Mouse (Mus musculus): ENCODE measurements around the gene Cdkl5.

The Cdkl5 gene

DNA sequence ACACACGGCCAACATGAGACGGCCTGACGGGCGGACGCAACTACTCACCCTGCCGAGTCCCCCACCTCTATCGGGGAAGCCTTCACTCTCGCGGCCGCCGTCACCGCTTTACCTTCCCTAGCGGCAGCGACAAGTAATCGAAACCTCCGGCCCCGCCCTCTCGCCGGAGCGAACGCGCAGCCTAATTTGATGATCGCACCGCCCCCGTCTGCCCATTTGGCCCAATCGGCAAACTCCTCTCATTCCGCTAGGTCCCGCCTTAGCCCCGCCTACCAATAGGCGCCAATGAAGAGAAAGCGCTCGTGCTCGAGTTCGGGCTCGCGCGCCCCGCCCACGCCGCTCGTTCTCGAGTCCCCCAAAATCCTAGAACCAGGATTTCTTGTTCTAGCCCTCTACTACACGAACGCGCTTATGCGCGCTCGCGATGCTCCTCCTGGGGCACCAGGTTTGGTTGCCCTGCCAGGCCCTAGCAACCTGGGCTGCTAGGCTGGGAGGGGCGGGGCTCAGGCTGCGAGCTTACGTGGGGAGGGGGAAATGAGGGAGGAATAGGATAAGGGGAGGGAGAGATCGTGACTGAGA, at the start of gene Cdkl5:
Gene Cdkl5, minus strand, starts transcription at position 162 of the 579 bp plus-strand sequence.
- DNase-seq (ENCODE audit: low spot score): peak; percentile 92

- no peak for DNase-seq (ENCODE audit: low spot score)
Measured at GRCm38 (mm10) chrX:161033235-161033803, 38.8 kb upstream of the Cdkl5 start.

- no peak for DNase-seq (ENCODE audit: low spot score)
Measured at GRCm38 (mm10) chrX:161032423-161032822, 37.9 kb upstream of the Cdkl5 start.

- DNase-seq (ENCODE audit: low spot score): no peak
Measured at GRCm38 (mm10) chrX:161030233-161030632, 35.7 kb upstream of the Cdkl5 start.

GRCm38 (mm10) chrX:161024475-161024874, 30.0 kb upstream of the Cdkl5 start:
- no peak for DNase-seq (ENCODE audit: low spot score)

GRCm38 (mm10) chrX:161021548-161021947, 27.0 kb upstream of the Cdkl5 start:
- DNase-seq (ENCODE audit: low spot score): no peak

GRCm38 (mm10) chrX:161018179-161018578, 23.7 kb upstream of the Cdkl5 start:
- no peak for DNase-seq (ENCODE audit: low spot score)

DNA sequence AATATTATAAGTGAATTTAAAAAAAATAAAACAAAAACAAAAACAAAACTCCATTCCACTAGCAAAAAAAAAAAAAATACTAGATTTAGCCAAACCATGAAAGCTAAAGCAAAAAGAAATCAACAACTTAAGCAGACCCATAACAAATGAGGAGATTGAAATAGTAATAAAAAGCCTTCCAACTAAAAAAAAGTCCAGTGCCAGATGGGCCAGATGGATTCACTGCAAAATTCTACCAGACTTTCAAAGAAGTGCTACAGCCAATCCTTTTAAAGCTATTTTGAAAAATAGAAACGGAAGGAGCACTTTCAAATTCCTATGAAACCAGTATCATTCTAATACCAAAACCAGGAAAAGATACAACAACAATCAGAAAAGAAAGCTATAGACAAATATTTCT, 11.8 kb upstream of the Cdkl5 start:
- DNase-seq (ENCODE audit: low spot score): no peak

- no peak for DNase-seq (ENCODE audit: low spot score)
Measured at GRCm38 (mm10) chrX:160996051-160996450, 1.5 kb upstream of the Cdkl5 start.

- DNase-seq (ENCODE audit: low spot score): no peak
Measured at GRCm38 (mm10) chrX:160995131-160995667, 695 bp upstream of the Cdkl5 start.

- no peak for DNase-seq (ENCODE audit: low spot score)
Measured at GRCm38 (mm10) chrX:160993749-160994539, 560 bp downstream of the Cdkl5 start.

- no peak for DNase-seq (ENCODE audit: low spot score)
Measured at GRCm38 (mm10) chrX:160992703-160993102, 1.8 kb downstream of the Cdkl5 start.

DNA sequence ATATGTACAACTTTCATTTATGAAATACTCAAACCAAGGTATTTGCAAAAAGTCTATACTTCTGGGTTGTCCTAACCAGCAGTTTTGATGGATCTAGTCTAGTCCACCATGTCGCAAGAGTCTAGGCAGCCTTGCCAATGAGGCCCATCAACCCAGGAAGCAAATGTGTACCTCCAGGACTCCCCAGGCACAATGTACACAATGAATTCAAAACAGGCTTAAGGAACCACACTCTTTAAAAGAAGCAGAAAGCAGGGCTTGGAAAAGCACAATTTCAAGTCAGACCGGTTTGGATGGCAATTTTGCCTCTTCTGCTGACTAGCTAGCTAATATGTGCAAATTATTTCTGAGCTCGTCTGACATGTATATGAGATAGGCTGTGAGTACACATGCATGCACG, 4.2 kb downstream of the Cdkl5 start:
- DNase-seq (ENCODE audit: low spot score): no peak

- no peak for DNase-seq (ENCODE audit: low spot score)
Measured at GRCm38 (mm10) chrX:160977919-160978318, 16.6 kb downstream of the Cdkl5 start.

DNA sequence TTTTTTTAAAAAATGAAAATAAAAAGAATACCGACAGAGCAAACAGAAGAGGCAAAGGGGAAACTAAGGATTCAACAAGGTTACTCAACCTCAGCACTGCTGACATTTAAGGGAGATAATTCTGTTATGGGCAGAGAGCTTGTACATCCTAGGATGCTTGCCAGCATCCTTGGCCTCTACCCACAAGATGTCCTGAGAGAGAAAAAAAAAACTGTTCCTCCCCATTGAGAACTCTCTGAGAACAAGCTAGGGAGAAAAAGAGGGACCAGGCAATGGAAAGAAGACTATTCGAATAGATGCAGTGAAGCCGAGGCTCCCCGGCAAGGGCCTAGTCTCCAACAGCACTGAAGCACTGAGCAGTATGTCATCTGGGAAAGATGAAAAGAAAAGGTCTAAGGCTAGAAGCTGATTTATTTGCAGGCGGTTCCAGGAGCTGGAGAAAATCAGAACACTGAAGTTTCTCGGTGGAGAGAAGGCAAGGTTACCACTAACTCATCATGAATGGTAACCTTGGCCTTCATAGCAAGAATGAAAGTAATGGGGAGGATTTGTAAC, 22.4 kb downstream of the Cdkl5 start:
- DNase-seq (ENCODE audit: low spot score): no peak

- no peak for DNase-seq (ENCODE audit: low spot score)
Measured at GRCm38 (mm10) chrX:160958593-160959131, 35.8 kb downstream of the Cdkl5 start.

- no peak for DNase-seq (ENCODE audit: low spot score)
Measured at GRCm38 (mm10) chrX:160949583-160949982, 44.9 kb downstream of the Cdkl5 start.

DNA sequence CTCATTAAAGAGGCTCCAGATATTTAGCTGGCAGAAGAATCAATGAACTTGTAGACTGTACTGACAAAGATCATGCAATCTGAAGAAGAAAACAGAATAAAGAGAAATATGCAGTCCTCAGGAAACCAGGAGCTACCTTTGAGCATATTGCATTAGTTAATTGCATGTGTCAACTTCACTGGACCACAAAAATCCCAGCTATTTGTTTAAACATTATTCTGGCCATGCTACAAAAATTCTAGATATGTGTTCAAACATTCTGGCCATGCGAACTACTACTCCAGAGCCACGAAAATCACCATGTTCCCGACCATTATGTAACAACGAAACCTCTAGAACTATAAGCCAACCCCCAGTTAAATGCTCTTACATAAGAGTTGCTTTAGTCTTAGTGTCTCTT, 49.8 kb downstream of the Cdkl5 start:
- no peak for DNase-seq (ENCODE audit: low spot score)

- no peak for DNase-seq (ENCODE audit: low spot score)
Measured at GRCm38 (mm10) chrX:160935541-160935940, 59.0 kb downstream of the Cdkl5 start.

GRCm38 (mm10) chrX:160930656-160931055, 63.8 kb downstream of the Cdkl5 start:
- DNase-seq (ENCODE audit: low spot score): no peak

GRCm38 (mm10) chrX:160928870-160929269, 65.6 kb downstream of the Cdkl5 start:
- DNase-seq (ENCODE audit: low spot score): no peak

GRCm38 (mm10) chrX:160919022-160919637, 75.4 kb downstream of the Cdkl5 start:
- no peak for DNase-seq (ENCODE audit: low spot score)

Data from ovary, postnatal 36 days (tissue).